Mouse (Mus musculus): ENCODE data around the gene Pom121l2. TPM values are rescaled to one million over a fixed set of nuclear protein-coding genes. Genes with fewer than 3 reads are reported as not detected.
A peak's percentile ranks its signal among the peaks of the same experiment; 100 is the strongest.

The Pom121l2 gene
- polyA plus RNA-seq, 1 experiment, result not detected

DNA sequence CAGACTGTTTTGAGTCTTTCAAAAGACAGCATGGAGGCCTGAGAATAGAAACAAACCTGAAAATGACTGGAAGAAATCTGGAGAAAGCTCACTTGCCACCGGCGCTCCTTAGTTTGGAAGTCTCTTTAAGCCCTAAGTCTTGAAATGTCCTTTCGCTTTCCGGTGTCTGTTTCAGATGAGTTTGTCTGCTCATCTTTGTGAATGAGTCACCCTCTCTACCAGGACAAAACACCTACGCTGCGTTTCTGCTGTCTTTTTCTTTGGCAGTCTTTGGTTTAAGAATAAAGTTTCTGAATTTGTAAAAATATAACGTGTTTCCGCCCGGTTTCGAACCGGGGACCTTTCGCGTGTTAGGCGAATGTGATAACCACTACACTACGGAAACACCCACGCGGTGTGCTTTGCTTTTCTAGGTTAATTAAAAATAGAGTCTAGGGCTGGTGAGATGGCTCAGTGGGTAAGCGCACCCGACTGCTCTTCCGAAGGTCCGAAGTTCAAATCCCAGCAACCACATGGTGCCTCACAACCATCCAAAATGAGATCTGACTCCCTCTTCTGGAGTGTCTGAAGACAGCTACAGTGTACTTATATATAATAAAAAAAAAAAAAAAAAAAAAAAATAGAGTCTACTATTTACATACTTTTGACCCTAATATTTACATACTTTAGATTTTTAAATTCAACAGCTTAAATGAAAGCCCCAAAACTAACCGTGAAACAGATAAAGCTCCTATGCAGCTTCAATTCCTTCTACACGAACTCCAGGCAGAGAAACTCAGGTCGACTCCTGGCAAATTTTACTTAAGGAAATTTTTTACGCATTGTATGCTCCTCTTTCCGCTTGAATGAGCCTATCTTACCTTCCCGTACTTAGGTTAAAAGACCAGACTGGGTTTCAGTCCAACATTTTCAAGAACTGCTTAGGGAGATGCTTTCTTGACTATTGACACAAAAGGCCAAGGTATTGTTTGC lies 34.8 kb downstream of the Pom121l2 start:
- Histone ChIP-seq H3K27ac (ENCODE audit: insufficient read depth, low read depth, low read length) (no peak overlapping the region), H3K4me1 (ENCODE audit: control insufficient read depth, insufficient read depth, low read length) (peaks cover 10% of the 10 kb centered on the region), H3K4me3 (ENCODE audit: insufficient read depth, low read length) (peak overlapping the region; percentile 39)
- TF ChIP-seq POLR2A (IDR thresholded peaks at IDR 0.05; ENCODE audit: borderline replicate concordance, low read depth, low read length), result no peak

- peak overlapping the region; percentile 57 for H3K4me3 ChIP-seq (ENCODE audit: insufficient read depth, low read length)
- peaks cover 4% of the 10 kb centered on the region; the same call in 1 of the 2 replicates for H3K4me1 ChIP-seq (ENCODE audit: control insufficient read depth, insufficient read depth, low read length)
- TF ChIP-seq CTCF (IDR thresholded peaks at IDR 0.05; ENCODE audit: low read depth, low read length), result no peak
- TF ChIP-seq POLR2A (IDR thresholded peaks at IDR 0.05; ENCODE audit: borderline replicate concordance, low read depth, low read length), result no peak
- no peak overlapping the region for H3K27ac ChIP-seq (ENCODE audit: insufficient read depth, low read depth, low read length)
Measured at GRCm38 (mm10) chr13:22019934-22020835, 39.2 kb downstream of the Pom121l2 start.

DNA sequence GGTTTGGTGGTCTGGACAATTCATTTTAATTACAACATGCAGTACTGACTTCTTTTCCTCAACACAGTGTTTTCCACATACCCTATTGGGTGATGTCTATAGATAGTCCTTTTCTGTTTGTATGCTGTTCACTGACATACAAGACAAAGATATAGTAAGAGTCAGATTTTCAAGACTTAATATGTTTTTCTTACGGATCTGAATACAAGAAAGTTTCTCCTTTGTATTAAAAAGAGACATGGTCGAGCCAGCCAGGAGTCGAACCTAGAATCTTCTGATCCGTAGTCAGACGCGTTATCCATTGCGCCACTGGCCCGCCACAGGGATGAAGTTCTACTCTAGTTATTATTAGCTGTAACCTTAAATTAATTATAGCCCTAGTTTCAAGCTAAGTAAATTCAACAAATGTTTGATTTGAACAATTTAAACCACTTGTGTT lies 39.9 kb downstream of the Pom121l2 start:
- TF ChIP-seq POLR2A (IDR thresholded peaks at IDR 0.05; ENCODE audit: borderline replicate concordance, low read depth, low read length), result no peak
- TF ChIP-seq CTCF (IDR thresholded peaks at IDR 0.05; ENCODE audit: low read depth, low read length), result no peak
- peak overlapping the region; percentile 61 for H3K4me3 ChIP-seq (ENCODE audit: insufficient read depth, low read length)

DNA sequence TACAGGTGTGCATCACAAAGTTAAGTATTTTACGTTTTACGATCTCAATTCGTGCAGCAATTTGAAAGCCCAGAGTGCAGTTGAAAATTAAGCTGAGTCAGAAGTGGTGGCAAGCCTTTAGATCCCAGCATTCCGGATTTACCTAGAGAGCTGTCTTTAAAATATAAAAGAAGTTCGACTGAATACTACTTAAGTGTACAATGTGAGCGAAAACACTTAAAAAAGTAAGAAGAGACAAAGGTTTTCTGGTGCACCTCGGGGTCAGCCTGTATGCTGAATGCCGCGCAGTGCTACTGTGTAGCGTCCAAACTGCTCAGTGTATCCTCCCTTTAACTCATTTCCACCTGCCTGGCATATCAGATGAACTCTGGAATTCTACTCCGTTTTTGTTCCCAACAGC lies 40.6 kb downstream of the Pom121l2 start:
- H3K4me3 ChIP-seq (ENCODE audit: insufficient read depth, low read length), result peak overlapping the region; percentile 61
- H3K27ac ChIP-seq (ENCODE audit: insufficient read depth, low read depth, low read length), result peak overlapping the region; percentile 13; the same call in 1 of the 2 replicates
- TF ChIP-seq POLR2A (IDR thresholded peaks at IDR 0.05; ENCODE audit: borderline replicate concordance, low read depth, low read length) (no peak), CTCF (IDR thresholded peaks at IDR 0.05; ENCODE audit: low read depth, low read length) (no peak)
- peaks cover 4% of the 10 kb centered on the region; the same call in 1 of the 2 replicates for H3K4me1 ChIP-seq (ENCODE audit: control insufficient read depth, insufficient read depth, low read length)

More for the DNA sequence above, 39.9 kb downstream of the Pom121l2 start:
- H3K4me1 ChIP-seq (ENCODE audit: control insufficient read depth, insufficient read depth, low read length), result peaks cover 4% of the 10 kb centered on the region; the same call in 1 of the 2 replicates
- 0 out of 2 replicates have a peak overlapping the region, but pooled peaks have one; percentile 13 for H3K27ac ChIP-seq (ENCODE audit: insufficient read depth, low read depth, low read length)

GRCm38 (mm10) chr13:22022241-22022640 lies 41.2 kb downstream of the Pom121l2 start:
- Histone ChIP-seq H3K4me1 (ENCODE audit: control insufficient read depth, insufficient read depth, low read length) (peaks cover 4% of the 10 kb centered on the region; the same call in 1 of the 2 replicates), H3K27ac (ENCODE audit: insufficient read depth, low read depth, low read length) (no peak overlapping the region), H3K4me3 (ENCODE audit: insufficient read depth, low read length) (peak overlapping the region; percentile 61)
- no peak for TF ChIP-seq POLR2A (IDR thresholded peaks at IDR 0.05; ENCODE audit: borderline replicate concordance, low read depth, low read length)
- no peak for TF ChIP-seq CTCF (IDR thresholded peaks at IDR 0.05; ENCODE audit: low read depth, low read length)

DNA sequence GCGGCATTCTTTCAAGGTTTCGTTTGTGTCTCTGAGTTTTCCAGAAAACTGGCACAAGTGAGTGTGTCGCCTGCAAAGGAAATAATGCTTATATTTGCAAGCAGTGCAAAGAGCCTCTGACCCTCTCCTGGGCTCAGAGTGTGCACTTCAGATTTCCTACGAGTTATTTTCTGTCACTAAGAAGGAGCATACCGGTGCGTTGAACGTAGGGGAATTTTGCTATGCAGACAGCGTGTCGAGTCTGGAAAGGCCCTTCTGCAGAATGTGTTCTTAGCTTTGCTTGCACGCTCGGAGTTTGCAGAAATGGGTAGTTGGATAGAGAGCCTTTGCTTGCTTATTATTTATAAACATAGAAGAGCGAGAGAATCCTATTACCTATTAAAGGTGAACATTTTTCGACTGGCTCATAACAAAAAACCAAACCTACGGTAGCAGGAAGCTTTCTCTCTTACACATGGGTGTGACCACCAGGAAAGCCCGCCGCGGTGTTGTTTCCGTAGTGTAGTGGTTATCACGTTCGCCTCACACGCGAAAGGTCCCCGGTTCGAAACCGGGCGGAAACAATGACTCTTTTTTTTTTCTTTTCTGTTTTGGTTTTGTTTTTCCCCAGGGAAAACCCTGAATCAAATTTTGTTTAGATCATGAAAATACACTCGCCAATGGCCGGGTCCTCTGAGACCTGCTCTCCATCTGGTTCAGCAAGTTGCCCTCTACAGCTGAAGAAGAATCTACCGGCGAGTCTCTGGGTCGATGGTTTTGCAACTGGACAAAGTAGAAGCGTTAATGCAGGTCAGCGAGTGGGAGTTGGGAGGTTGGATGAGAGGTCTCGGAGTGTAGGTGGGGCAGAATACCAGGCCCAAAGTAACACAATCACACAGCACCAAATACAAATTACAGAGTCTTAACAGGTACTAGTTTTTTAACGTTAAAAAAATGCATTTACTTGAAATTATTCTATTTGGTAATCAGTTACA lies 45.4 kb downstream of the Pom121l2 start:
- Histone ChIP-seq H3K27ac (ENCODE audit: insufficient read depth, low read depth, low read length) (no peak overlapping the region), H3K4me1 (ENCODE audit: control insufficient read depth, insufficient read depth, low read length) (no peaks in the 10 kb centered on the region), H3K4me3 (ENCODE audit: insufficient read depth, low read length) (peak overlapping the region; percentile 58)
- TF ChIP-seq POLR2A (IDR thresholded peaks at IDR 0.05; ENCODE audit: borderline replicate concordance, low read depth, low read length) (no peak), CTCF (IDR thresholded peaks at IDR 0.05; ENCODE audit: low read depth, low read length) (no peak)

GRCm38 (mm10) chr13:22028673-22029460 lies 47.9 kb downstream of the Pom121l2 start:
- H3K4me1 ChIP-seq (ENCODE audit: control insufficient read depth, insufficient read depth, low read length), result peaks cover under 1% of the 10 kb centered on the region; the same call in 1 of the 2 replicates
- peak overlapping the region; percentile 65; the same call in 1 of the 2 replicates for H3K27ac ChIP-seq (ENCODE audit: insufficient read depth, low read depth, low read length)
- peak overlapping the region; percentile 67 for H3K4me3 ChIP-seq (ENCODE audit: insufficient read depth, low read length)
- TF ChIP-seq POLR2A (IDR thresholded peaks at IDR 0.05; ENCODE audit: borderline replicate concordance, low read depth, low read length) (no peak), CTCF (IDR thresholded peaks at IDR 0.05; ENCODE audit: low read depth, low read length) (peak; percentile 72)

DNA sequence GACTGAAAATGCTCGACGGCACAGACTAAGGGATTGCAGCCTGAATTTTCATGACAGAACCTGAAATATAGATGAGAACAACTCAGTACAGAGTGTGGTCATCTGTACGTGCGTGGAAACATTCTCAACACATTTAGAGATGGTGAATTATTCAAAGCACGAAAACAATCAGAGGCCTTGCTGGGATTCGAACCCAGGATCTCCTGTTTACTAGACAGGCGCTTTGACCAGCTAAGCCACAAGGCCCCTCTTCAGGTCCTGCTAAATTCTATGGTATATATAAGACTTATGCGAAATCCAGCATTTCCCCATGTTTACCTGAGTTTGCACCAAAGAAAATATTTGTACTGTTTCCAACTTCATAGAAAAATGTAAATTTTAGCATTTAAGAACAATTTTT lies 48.9 kb downstream of the Pom121l2 start:
- Histone ChIP-seq H3K27ac (ENCODE audit: insufficient read depth, low read depth, low read length) (no peak overlapping the region), H3K4me1 (ENCODE audit: control insufficient read depth, insufficient read depth, low read length) (peaks cover 2% of the 10 kb centered on the region; the same call in 1 of the 2 replicates), H3K4me3 (ENCODE audit: insufficient read depth, low read length) (no peak overlapping the region)
- no peak for TF ChIP-seq POLR2A (IDR thresholded peaks at IDR 0.05; ENCODE audit: borderline replicate concordance, low read depth, low read length)
- no peak for TF ChIP-seq CTCF (IDR thresholded peaks at IDR 0.05; ENCODE audit: low read depth, low read length)
